Mouse (Mus musculus): Measurements from ENCODE around the gene Cep104. TPM values are rescaled to one million over a fixed set of nuclear protein-coding genes. Genes with fewer than 3 reads are reported as not detected.

Gene Cep104
- polyA plus RNA-seq, 1 experiment from 2014 or later: 20.4 TPM

GRCm38 (mm10) chr4:154023754-154024601, 49.0 kb downstream of the Cep104 start:
- ATAC-seq: no peak
- H3K4me1 ChIP-seq (replicated peaks): peaks cover 24% of the 10 kb centered on the region
- H3K4me3 ChIP-seq (replicated peaks): no peak overlapping the region
- H3K27ac ChIP-seq: no peak overlapping the region
- no peaks in the 10 kb centered on the region for H3K9me3 ChIP-seq
- peaks cover 35% of the 10 kb centered on the region for H3K36me3 ChIP-seq
- H3K9ac ChIP-seq (replicated peaks): 0 out of 2 replicates have a peak overlapping the region, but pooled peaks have one; percentile 23
- WGBS: 26% methylated on average over 8 of the region's 8 CpGs
- H3K4me2 ChIP-seq (replicated peaks): no peak overlapping the region
- peaks cover 44% of the 10 kb centered on the region for H3K27me3 ChIP-seq

DNA sequence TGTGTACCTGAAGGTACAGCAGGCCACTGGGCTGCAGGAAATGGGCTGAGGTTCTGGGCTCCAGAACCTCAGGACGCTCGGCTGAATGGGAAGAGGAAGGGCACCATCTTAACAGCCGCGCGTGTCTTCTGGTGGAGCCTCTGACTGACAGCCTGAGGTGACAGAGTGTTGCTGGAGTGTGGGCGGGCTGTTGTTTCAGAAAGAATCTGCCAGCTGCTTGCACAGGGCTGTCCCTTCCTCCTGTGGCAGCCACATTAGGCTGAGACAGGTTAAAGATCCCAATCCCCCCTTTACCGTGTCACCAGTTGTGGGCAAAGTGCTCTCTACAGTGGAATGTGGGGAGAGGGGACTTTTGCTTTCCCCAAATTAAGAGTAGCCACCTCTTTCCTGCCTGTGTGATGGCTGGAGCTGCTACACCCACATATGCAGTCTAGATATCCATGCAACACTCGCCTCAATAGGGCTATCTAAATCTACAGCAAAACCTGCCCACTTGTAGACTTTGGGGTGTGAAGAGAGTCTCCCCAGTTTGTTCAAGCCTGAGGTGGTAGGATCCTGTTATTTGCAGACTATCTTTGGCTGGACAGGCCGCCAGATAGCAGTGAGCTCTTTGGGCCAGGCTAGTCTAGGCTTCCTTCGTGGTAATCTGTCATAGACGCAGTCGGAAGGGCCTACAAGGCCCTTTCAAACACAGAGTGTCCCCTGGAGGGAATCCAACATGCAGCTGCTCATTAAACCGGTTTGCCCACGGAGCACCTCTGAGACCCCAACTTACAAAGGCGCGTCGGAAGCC, 49.9 kb downstream of the Cep104 start:
- 0 out of 2 replicates have a peak overlapping the region, but pooled peaks have one; percentile 32 for H3K4me3 ChIP-seq (replicated peaks)
- H3K9me3 ChIP-seq: no peaks in the 10 kb centered on the region
- H3K36me3 ChIP-seq: peaks cover 26% of the 10 kb centered on the region
- H3K4me1 ChIP-seq (replicated peaks): peaks cover 24% of the 10 kb centered on the region
- no peak for ATAC-seq
- H3K27ac ChIP-seq: no peak overlapping the region; the same call in 1 of the 2 replicates
- H3K4me2 ChIP-seq (replicated peaks): peak overlapping the region; percentile 56
- peak overlapping the region; percentile 50; the same call in 1 of the 2 replicates for H3K9ac ChIP-seq (replicated peaks)
- WGBS: 41% methylated on average over 17 of the region's 17 CpGs
- peaks cover 44% of the 10 kb centered on the region for H3K27me3 ChIP-seq

DNA sequence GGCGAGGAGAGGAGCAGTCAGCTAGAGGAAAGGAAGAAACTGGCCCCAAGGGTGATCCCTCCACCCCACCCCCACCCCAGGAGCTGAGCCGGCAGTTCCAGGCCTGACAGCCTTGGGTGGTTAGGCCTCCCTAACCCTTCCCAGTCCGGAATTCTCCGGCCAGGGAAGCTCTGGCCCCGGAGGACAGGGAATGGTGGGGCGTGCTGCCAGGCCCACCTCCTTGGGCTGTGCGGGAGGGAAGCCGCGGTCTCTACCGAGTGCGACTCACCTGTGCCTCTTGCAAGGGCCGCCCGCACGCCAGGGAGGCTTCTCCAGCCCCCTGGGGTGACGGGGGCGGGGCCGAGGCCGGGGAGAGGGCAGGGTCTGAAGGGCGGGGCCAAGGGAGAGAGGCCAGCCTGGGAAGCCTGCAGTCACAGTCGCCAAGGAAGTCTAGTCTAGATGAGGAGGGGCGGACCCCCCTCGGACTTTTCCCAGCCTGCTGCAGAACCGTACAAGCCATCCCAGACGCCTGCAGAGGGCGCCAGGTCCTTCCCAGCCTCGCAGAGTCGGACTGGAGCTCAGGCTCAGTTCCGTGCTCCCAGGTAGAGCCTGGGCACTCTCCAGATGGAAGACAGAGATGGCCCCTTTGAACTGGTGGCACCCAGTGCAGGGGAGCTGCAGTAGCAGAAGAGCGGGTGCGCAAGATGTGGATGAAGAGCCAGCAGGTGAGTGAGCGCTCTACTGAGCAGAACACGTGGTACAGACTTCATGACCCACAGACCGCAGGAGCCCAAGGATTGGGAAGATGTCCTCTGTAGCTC, 50.8 kb downstream of the Cep104 start, which contains the start of gene Smim1:
TSS of gene Smim1 (minus strand) at position 590 of the 800 bp plus-strand sequence.
- Histone ChIP-seq H3K4me1 (replicated peaks) (peaks cover 24% of the 10 kb centered on the region), H3K4me3 (replicated peaks) (peak within 1 kb of the TSS; percentile 32), H3K27me3 (peaks cover 44% of the 10 kb centered on the region), H3K9ac (replicated peaks) (peak within 1 kb of the TSS; percentile 50), H3K27ac (no peak within 1 kb of the TSS; the same call in 1 of the 2 replicates), H3K9me3 (no peaks in the 10 kb centered on the region), H3K4me2 (replicated peaks) (peak within 1 kb of the TSS; percentile 56), H3K36me3 (peaks cover 17% of the 10 kb centered on the region)
- WGBS: 3% methylated on average over 32 of the region's 33 CpGs
- ATAC-seq: peak; percentile 55

DNA sequence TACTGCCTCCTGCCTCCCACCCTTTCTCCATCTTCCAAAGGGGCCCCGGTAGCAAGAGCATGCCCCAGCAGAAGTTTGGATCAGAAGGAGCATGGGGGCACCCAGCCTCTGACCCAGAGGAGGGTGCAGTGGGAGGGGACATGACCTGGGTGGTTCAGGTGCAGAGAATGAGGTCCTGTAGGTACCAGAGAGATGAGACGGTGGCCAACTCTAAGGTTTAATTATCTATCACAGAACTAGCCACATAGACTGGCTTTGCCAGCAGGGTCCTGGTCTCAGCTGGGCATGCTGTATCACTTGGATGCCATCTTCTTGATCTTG, 51.4 kb downstream of the Cep104 start:
- H3K9ac ChIP-seq (replicated peaks): no peak overlapping the region
- no peaks in the 10 kb centered on the region for H3K9me3 ChIP-seq
- WGBS: 27% methylated on average over 2 of the region's 2 CpGs
- peak overlapping the region; percentile 56 for H3K4me2 ChIP-seq (replicated peaks)
- peak overlapping the region; percentile 32 for H3K4me3 ChIP-seq (replicated peaks)
- H3K27ac ChIP-seq: no peak overlapping the region
- peaks cover 11% of the 10 kb centered on the region for H3K36me3 ChIP-seq
- peaks cover 24% of the 10 kb centered on the region for H3K4me1 ChIP-seq (replicated peaks)
- H3K27me3 ChIP-seq: peaks cover 44% of the 10 kb centered on the region
- ATAC-seq: no peak

GRCm38 (mm10) chr4:154028066-154028465, 53.1 kb downstream of the Cep104 start:
- no peaks in the 10 kb centered on the region for H3K36me3 ChIP-seq
- no peaks in the 10 kb centered on the region for H3K9me3 ChIP-seq
- H3K9ac ChIP-seq (replicated peaks): no peak overlapping the region
- no peak overlapping the region for H3K27ac ChIP-seq
- H3K4me2 ChIP-seq (replicated peaks): no peak overlapping the region
- ATAC-seq: no peak
- H3K4me3 ChIP-seq (replicated peaks): no peak overlapping the region
- peaks cover 24% of the 10 kb centered on the region for H3K4me1 ChIP-seq (replicated peaks)
- 86% methylated on average over 7 of the region's 7 CpGs for WGBS
- peaks cover 44% of the 10 kb centered on the region for H3K27me3 ChIP-seq

DNA sequence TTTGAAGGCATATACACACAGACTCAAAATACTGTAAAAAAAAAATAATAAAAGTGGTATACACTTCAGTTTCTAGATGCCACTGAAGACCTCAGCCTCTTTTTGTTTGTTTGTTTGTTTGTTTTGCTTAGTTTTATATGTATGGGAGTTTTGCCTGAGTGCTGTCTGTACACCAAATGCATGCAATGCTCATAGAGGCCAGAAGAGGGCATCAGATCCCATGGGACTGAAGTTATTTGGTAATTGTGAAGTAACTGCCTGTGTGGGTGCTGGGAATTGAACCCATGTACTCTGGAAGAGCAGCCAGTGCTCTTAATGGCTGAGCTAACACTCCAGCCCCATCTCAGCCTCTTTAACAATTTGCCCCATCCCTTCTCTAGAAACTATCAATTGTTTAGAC, 53.7 kb downstream of the Cep104 start:
- Histone ChIP-seq H3K9me3 (no peaks in the 10 kb centered on the region), H3K4me3 (replicated peaks) (no peak overlapping the region), H3K4me1 (replicated peaks) (peaks cover 22% of the 10 kb centered on the region), H3K27me3 (peaks cover 39% of the 10 kb centered on the region), H3K36me3 (no peaks in the 10 kb centered on the region), H3K9ac (replicated peaks) (no peak overlapping the region), H3K27ac (no peak overlapping the region), H3K4me2 (replicated peaks) (no peak overlapping the region)
- ATAC-seq: no peak

GRCm38 (mm10) chr4:154037123-154037522, 62.1 kb downstream of the Cep104 start:
- no peaks in the 10 kb centered on the region for H3K9me3 ChIP-seq
- no peak overlapping the region for H3K4me3 ChIP-seq (replicated peaks)
- no peaks in the 10 kb centered on the region for H3K27me3 ChIP-seq
- no peaks in the 10 kb centered on the region for H3K36me3 ChIP-seq
- no peaks in the 10 kb centered on the region for H3K4me1 ChIP-seq (replicated peaks)
- no peak for ATAC-seq
- no peak overlapping the region for H3K9ac ChIP-seq (replicated peaks)
- no peak overlapping the region for H3K4me2 ChIP-seq (replicated peaks)
- H3K27ac ChIP-seq: no peak overlapping the region
- 53% methylated on average over 3 of the region's 3 CpGs for WGBS

DNA sequence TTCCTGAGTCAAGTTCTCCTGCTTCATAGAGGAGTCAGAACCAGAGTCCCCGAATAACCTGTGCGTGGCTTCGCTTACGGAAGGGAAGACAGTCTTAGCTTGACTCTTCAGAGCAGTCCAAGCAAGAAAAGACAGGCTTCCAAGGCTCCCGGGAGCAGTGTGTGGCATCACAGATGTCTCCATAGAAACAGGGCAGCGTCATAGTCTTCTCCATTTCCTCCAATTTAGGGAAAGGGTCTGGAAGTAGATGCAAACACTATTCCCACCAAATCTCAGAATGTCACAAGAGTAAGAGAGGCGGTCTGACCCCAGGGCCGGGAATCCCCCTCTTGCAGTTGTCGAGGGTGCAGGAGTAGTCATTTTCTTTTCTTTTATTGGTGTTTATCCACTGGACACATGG, 67.6 kb downstream of the Cep104 start, which contains the start of gene Ccdc27:
TSS of gene Ccdc27 (minus strand) at position 101 of the 400 bp plus-strand sequence.
- no peak within 1 kb of the TSS for H3K9ac ChIP-seq (replicated peaks)
- WGBS: 86% methylated on average over 9 of the region's 9 CpGs
- no peaks in the 10 kb centered on the region for H3K36me3 ChIP-seq
- no peaks in the 10 kb centered on the region for H3K27me3 ChIP-seq
- no peak within 1 kb of the TSS for H3K4me2 ChIP-seq (replicated peaks)
- H3K4me1 ChIP-seq (replicated peaks): no peaks in the 10 kb centered on the region
- H3K9me3 ChIP-seq: no peaks in the 10 kb centered on the region
- no peak for ATAC-seq
- no peak within 1 kb of the TSS for H3K27ac ChIP-seq
- H3K4me3 ChIP-seq (replicated peaks): no peak within 1 kb of the TSS

- Histone ChIP-seq H3K4me2 (replicated peaks) (no peak overlapping the region), H3K36me3 (no peaks in the 10 kb centered on the region), H3K27ac (no peak overlapping the region), H3K4me1 (replicated peaks) (no peaks in the 10 kb centered on the region), H3K9me3 (no peaks in the 10 kb centered on the region), H3K27me3 (no peaks in the 10 kb centered on the region), H3K9ac (replicated peaks) (no peak overlapping the region), H3K4me3 (replicated peaks) (no peak overlapping the region)
- 66% methylated on average over 5 of the region's 5 CpGs for WGBS
- ATAC-seq: no peak
Measured at GRCm38 (mm10) chr4:154045837-154046236, 70.8 kb downstream of the Cep104 start.

DNA sequence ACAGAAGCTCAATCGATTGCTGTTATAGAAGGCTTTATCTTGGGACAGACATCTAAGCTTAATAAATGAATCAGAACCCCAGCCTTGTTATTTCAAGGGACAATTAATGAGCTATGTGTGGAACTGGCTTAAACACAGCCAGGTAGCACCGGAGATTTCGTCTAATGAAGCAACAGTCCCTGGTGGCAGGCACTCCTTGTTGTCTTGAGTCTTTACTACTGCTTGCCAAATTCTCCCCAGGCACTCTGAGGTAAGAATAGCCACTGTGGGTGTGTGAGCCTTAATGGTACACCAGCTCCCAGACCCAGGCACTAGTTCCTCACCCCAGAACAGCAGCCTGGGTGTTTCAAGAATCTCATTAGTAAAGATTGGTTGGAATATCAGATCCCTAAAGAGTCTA, 76.4 kb downstream of the Cep104 start:
- no peaks in the 10 kb centered on the region for H3K4me1 ChIP-seq (replicated peaks)
- no peaks in the 10 kb centered on the region for H3K9me3 ChIP-seq
- WGBS: 92% methylated on average over 3 of the region's 3 CpGs

GRCm38 (mm10) chr4:154053065-154053464, 78.1 kb downstream of the Cep104 start:
- no peaks in the 10 kb centered on the region for H3K4me1 ChIP-seq (replicated peaks)
- no peak for ATAC-seq
- no peaks in the 10 kb centered on the region for H3K27me3 ChIP-seq
- no peaks in the 10 kb centered on the region for H3K36me3 ChIP-seq
- no peak overlapping the region for H3K4me3 ChIP-seq (replicated peaks)
- WGBS: 67% methylated on average over 4 of the region's 4 CpGs
- H3K4me2 ChIP-seq (replicated peaks): no peak overlapping the region
- H3K9me3 ChIP-seq: no peaks in the 10 kb centered on the region
- H3K27ac ChIP-seq: no peak overlapping the region
- H3K9ac ChIP-seq (replicated peaks): no peak overlapping the region

More for the DNA sequence above, 76.4 kb downstream of the Cep104 start:
- Histone ChIP-seq H3K9ac (replicated peaks) (no peak overlapping the region), H3K36me3 (no peaks in the 10 kb centered on the region), H3K4me2 (replicated peaks) (no peak overlapping the region), H3K27me3 (no peaks in the 10 kb centered on the region), H3K27ac (no peak overlapping the region), H3K4me3 (replicated peaks) (no peak overlapping the region)
- ATAC-seq: no peak
